Mouse (Mus musculus): ENCODE measurements at regions not wholly inside any gene's neighbourhood (a gene's known extent, or its start where the extent isn't known, plus 50 kb on each side); places are given as distances from the start of the nearest gene placed in this dataset.

DNA sequence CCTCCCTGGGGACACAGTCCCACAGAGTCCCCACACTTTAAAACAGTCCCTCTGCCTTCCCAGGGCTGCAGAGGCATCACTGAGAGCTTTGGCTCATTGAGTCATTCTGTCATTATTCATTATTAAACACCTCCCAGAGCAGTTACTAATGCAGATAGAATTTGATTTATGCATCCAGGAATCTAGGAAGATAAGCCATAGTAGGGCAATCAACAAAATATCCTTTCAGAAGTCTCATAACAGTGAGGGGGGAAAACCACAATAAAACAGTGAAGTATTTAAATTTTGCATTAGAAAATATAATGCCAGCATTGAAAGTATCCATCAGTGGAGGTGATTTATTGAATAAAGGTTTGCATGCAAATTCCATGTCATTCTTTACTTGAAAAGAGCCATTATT lies 116.5 kb downstream of the Gm17728 start:
- TF ChIP-seq CTCF (IDR thresholded peaks at IDR 0.05; ENCODE audit: borderline replicate concordance, insufficient read depth, low read length) = no peak
- no peak for TF ChIP-seq POLR2A (IDR thresholded peaks at IDR 0.05; ENCODE audit: low read depth, low read length)
